Mouse (Mus musculus) frontal cortex, adult (tissue): ENCODE results near the gene Tyrobp.

Experiments
- ATAC-seq: cut with Nextera tagmentation; 2 replicates; pipeline ENCODE4 v1.9.2; 2017; ENCODE audit warnings: mild to moderate bottlenecking, moderate library complexity, mixed read lengths; ENCODE audit not compliant: low TSS enrichment

Tyrobp gene

DNA sequence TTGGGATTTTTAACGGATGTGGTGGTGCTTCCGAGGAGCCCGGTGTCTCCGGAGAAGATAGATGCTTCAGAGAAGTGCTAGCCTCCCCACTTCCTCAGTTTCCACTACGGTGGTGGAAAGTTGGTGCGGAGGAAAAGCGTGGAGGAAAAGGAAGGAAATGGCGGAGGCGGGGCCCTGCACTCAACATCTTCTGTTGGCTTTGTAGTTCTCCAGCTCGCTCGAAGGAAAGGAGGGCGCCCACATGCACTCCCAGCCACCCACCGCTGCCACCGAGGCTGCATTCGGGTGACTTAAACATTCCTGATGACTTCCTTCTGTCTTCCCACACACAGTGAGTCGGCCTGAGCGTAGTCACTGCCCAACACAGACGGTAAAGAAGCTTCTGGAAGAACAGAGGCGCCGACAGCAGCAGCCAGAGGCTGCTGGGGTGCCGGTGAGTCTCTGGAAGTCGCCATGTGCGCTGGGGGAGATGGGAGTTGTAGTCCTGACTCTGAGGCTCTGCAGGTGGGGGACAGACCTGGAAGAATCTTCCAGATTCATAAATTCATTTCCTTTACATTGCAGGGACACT lies 9.6 kb downstream of the Tyrobp start:
- ATAC-seq, result peak; percentile 62

DNA sequence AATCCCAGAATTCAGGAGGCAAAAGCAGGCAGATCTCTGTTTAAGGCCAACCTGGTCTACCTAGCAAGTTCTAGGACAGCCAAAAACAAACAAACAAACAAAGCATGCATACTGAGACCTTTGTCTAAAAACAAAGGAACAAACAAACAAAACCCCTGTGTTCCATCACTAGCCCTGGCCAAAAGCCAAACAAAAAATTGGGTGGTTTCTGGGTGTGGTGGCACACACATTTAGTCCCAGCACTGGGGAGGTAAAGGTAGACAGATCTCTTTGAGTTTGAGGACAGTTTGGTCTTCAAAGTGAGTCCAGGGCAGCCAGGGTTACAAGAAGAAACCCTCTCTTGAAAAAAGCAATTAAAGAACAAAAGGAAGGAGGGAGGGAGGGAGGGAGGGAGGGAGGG lies 15.8 kb downstream of the Tyrobp start:
- ATAC-seq, result no peak

- ATAC-seq, result no peak
Measured at GRCm38 (mm10) chr7:30430191-30430590, 16.6 kb downstream of the Tyrobp start.

- ATAC-seq, result peak; percentile 87
Measured at GRCm38 (mm10) chr7:30431793-30432192, 18.2 kb downstream of the Tyrobp start.

DNA sequence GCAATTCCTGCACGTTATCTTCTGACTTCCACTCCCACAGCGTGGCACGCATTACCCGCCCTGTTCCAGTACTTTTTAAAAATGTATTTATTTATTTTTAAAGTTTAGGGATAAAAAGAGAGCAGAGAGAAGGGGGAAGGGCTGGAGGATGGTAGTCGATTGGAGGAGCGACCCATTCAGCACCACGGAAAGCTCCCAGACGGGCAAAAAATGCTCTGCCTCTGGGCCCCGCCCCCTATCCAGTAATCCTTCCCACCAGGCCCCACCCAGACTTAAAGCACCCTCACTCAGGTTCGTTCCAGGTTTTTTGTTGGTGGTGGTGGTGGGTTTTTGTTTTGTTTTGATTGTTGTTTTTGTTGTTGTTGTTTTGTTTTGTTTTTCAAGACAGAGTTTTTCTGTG lies 20.7 kb downstream of the Tyrobp start:
- ATAC-seq, result no peak

DNA sequence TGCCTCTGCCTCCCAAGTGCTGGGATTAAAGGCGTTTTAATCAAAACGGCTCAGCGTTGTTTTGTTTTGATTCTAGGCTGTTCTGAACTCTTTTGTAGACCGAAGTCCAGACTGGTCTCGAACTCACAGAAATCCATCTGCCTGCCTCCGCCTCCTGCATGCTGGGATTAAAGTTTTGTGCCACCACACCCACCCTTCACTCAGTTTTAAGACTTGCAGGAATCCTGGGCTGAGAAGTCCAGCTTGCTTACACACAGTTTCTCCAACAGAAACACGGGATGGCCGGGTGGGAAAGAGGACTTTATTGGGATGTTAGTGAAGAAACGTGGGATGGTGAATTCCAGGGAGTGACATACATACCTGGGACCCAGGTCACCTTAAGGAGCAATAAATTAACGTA lies 21.1 kb downstream of the Tyrobp start:
- no peak for ATAC-seq

- ATAC-seq, result no peak
Measured at GRCm38 (mm10) chr7:30435156-30435555, 21.6 kb downstream of the Tyrobp start.

GRCm38 (mm10) chr7:30436879-30437278 lies 23.3 kb downstream of the Tyrobp start:
- no peak for ATAC-seq

- ATAC-seq, result no peak
Measured at GRCm38 (mm10) chr7:30439734-30440133, 26.2 kb downstream of the Tyrobp start.

- no peak for ATAC-seq
Measured at GRCm38 (mm10) chr7:30440697-30441096, 27.1 kb downstream of the Tyrobp start.

GRCm38 (mm10) chr7:30443696-30444095 lies 30.1 kb downstream of the Tyrobp start:
- no peak for ATAC-seq

- peak; percentile 28; the same call in 1 of the 2 replicates for ATAC-seq
Measured at GRCm38 (mm10) chr7:30444154-30444970, 30.8 kb downstream of the Tyrobp start.

GRCm38 (mm10) chr7:30444971-30445751 lies 31.6 kb downstream of the Tyrobp start, which contains the start of gene Aplp1:
Gene Aplp1 (minus strand): TSS chr7:30445535.
- ATAC-seq, result peak; percentile 70

DNA sequence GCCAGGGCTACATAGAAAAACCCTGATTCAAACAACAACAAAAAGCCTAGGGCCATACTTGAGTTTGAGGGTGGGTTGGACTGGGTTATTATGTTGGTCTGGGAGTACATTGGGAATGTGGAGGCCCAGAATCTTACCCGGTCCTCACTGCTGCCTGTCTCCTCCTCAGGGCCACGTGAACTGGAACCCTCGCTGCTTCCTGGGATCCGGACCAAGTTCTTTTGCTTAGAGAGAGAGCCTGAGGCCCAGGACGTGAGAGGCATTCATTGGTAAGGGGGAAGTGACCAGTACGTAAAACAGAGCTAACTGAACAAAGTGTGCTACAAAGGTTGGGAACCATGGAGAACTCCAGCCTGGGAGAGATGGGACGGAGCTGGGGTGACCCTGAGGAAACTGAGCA lies 36.7 kb downstream of the Tyrobp start:
- peak; percentile 22; the same call in 1 of the 2 replicates for ATAC-seq

DNA sequence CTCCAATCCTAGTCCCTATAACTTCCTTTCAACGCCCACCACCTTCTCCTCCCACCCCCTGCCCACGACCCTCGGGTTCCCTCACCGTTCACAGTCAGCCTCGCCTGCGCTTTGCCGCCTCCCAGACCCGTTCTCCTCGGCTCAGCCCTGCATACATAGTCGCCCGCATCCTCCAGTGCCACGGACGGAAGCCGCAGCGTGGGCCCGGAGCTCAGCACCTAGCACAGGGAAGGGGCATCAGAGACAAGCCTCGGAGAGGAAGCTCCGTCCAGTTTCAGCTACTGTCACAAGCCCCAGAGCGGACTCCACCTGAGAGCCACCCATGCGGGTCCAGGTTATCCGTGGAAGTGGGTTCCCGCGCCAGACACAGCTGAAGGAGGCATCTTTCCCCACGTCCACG lies 39.8 kb downstream of the Tyrobp start:
- no peak for ATAC-seq

DNA sequence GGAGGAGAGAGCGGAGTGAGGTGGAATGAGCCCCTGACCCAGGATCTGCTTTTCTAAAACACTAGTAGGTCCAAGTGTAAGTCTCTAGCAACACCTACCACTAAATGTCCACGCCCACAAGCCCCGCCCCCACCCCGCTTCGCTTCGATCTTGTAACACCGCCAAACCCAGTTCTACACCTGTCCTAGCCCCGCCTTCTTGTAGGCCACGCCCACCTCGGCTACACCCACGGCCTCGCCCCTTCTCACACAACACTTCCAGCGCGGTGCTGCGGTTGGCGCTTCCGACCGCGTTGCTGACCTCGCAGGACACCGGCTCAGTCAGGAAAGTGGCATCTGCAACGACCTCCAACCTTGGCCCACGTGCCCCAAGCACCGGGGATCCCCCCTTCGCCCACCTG lies 40.2 kb downstream of the Tyrobp start:
- ATAC-seq, result no peak

GRCm38 (mm10) chr7:30454259-30454658 lies 40.7 kb downstream of the Tyrobp start:
- no peak for ATAC-seq

GRCm38 (mm10) chr7:30456487-30456886 lies 42.9 kb downstream of the Tyrobp start:
- no peak for ATAC-seq

- ATAC-seq, result peak; percentile 50; the same call in 1 of the 2 replicates
Measured at GRCm38 (mm10) chr7:30456911-30457628, 43.5 kb downstream of the Tyrobp start.

DNA sequence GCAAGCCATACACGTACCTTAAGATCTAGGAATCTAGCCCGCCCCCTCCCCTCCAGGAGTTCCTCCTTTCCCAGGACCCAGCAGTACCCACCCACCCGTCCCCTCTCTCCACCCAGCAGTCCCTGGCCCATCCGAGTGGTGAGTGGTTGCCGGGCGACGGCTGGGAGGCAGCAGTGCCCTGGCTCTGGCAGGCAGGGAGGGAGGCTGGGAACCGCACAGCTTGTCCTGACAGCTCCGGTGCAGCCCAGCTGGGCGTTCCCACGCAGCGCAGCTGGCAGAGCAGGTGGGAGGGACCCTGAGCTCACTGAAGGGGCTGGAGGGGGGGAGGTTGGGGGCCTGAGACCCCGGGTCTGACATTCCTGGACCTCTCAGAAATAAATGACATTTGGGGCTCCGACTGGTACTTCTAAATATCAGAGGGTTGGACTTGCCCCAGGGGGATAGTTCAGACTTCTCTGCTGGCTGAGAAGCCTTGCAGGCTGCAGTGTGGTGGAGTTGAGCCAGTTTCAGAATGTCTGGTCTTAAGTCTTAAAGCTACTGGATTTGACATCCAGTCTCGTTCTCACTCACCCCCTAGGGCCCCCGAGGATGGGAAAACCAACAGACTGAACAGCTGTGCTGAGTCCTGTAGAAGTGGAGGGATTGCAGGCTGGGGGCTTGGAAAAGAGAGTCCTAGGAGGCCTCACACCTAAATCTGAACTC lies 44.2 kb downstream of the Tyrobp start, which contains the start of the genes Kirrel2 and Nphs1:
Gene Kirrel2 (minus strand): TSS at position 62 of the 702 bp plus-strand sequence.
Gene Nphs1 (plus strand): TSS at position 687 of the 702 bp plus-strand sequence.
- peak; percentile 90 for ATAC-seq

- ATAC-seq, result no peak
Measured at GRCm38 (mm10) chr7:30459484-30459883, 45.9 kb downstream of the Tyrobp start.
